Mouse (Mus musculus) forebrain, embryonic 15.5 days (tissue): ENCODE results near the gene Fbxl17. TPM values are rescaled to one million over a fixed set of nuclear protein-coding genes. Genes with fewer than 3 reads are reported as not detected.

Source experiments
- ATAC-seq: fragments of 200-750 bp; cut with Nextera tagmentation; replicated peaks from 2 replicates; pipeline ENCODE4 v1.8.0; 2017; ENCODE audit warnings: mild to moderate bottlenecking, moderate TSS enrichment, moderate library complexity
- H3K27ac ChIP-seq: fragments of 300-500 bp; sonication (generic); replicated peaks from 2 replicates; pipeline ENCODE4 v1.5.1; 2015; ENCODE audit warnings: mild to moderate bottlenecking, inconsistent platforms
- H3K27me3 ChIP-seq: fragments of 300-500 bp; sonication (generic); 2 replicates; pipeline ENCODE4 v1.6.1; 2015; ENCODE audit warnings: inconsistent platforms
- H3K36me3 ChIP-seq: fragments of 300-500 bp; sonication (generic); 2 replicates; pipeline ENCODE4 v1.6.1; 2015; ENCODE audit warnings: mild to moderate bottlenecking, inconsistent platforms
- H3K4me1 ChIP-seq: fragments of 300-500 bp; sonication (generic); 2 replicates; pipeline ENCODE4 v1.6.1; 2015; ENCODE audit warnings: inconsistent platforms
- H3K4me2 ChIP-seq: fragments of 300-500 bp; sonication (generic); replicated peaks from 2 replicates; pipeline ENCODE4 v1.6.1; 2015; ENCODE audit warnings: mild to moderate bottlenecking, inconsistent platforms
- H3K4me3 ChIP-seq: fragments of 300-500 bp; sonication (generic); 2 replicates; pipeline ENCODE4 v1.5.1; 2015; ENCODE audit warnings: mild to moderate bottlenecking, inconsistent platforms
- H3K9ac ChIP-seq: fragments of 300-500 bp; sonication (generic); replicated peaks from 2 replicates; pipeline ENCODE4 v1.6.1; 2015; ENCODE audit warnings: mild to moderate bottlenecking, inconsistent platforms
- H3K9me3 ChIP-seq: fragments of 300-500 bp; sonication (generic); 2 replicates; pipeline ENCODE4 v1.6.1; 2016; ENCODE audit warnings: inconsistent platforms
- WGBS: fragments of 180-500 bp; shearing (Covaris S2); methylation state at CpG from one replicate; pipeline ENCODE4 v1.1.7; 2015; ENCODE audit warnings: mixed read lengths; 5-methylcytosine and 5-hydroxymethylcytosine counted together
- polyA plus RNA-seq: library from polyadenylated mRNA; unstranded; fragments of >200 nt; fragmentation: Nextera tagmentation; extraction: Ambion mirVana; gene quantifications from 2 replicates; pipeline ENCODE4 v1.2.1, GENCODE M21; 2015

Gene Fbxl17
- polyA plus RNA-seq, 1 experiment from 2014 or later = 8.7 TPM

DNA sequence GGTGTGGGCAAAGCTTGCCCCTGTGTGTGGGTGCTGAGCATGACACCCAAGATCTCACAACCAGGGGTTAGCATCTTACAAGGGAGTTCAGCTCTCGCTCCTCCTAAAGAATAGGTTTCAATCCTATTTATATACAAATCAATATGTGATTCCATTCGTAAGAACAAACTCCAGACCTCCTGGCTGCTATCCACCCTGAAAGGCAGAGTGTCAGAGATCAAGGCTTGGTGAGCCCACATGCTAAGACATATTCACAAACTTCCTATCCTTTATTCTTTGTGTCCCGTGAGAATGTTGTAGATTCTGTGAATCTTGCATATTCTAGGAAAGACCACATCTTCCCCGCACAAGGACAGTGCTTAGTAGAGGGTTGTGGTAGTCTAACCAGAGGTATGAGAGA is 108.9 kb downstream of the Fbxl17 start:
- H3K4me2 ChIP-seq = no peak overlapping the region
- 70% methylated on average over 4 of the region's 4 CpGs for WGBS

DNA sequence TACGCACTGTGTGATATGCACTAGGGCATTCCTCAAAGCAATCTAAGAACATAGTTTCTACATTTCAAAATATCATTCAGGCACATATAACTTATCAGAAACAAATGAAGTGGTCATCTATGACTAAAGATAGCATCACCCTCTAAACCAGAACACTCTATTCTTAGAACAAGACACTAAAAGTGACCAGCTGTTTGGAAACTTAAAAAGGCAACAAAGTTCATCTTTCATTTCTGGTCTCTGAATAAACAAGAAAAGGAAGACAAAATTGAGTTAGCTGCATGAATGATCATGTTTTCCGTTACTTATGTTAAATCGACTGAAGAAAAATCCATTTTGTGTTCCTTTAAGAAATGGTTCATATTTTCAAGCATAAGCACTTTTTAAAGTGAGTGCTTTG is 128.8 kb downstream of the Fbxl17 start:
- Histone ChIP-seq H3K9ac (no peak overlapping the region), H3K9me3 (no peaks in the 10 kb centered on the region), H3K27me3 (no peaks in the 10 kb centered on the region), H3K4me2 (no peak overlapping the region), H3K27ac (no peak overlapping the region), H3K4me3 (no peak overlapping the region), H3K4me1 (peaks cover 10% of the 10 kb centered on the region), H3K36me3 (no peaks in the 10 kb centered on the region)
- no peak for ATAC-seq
- WGBS = 82% methylated on average over 3 of the region's 3 CpGs

More for the DNA sequence above, 108.9 kb downstream of the Fbxl17 start:
- Histone ChIP-seq H3K27ac (no peak overlapping the region), H3K36me3 (no peaks in the 10 kb centered on the region), H3K27me3 (no peaks in the 10 kb centered on the region), H3K4me1 (no peaks in the 10 kb centered on the region), H3K9ac (no peak overlapping the region), H3K9me3 (no peaks in the 10 kb centered on the region), H3K4me3 (no peak overlapping the region)
- ATAC-seq = no peak

DNA sequence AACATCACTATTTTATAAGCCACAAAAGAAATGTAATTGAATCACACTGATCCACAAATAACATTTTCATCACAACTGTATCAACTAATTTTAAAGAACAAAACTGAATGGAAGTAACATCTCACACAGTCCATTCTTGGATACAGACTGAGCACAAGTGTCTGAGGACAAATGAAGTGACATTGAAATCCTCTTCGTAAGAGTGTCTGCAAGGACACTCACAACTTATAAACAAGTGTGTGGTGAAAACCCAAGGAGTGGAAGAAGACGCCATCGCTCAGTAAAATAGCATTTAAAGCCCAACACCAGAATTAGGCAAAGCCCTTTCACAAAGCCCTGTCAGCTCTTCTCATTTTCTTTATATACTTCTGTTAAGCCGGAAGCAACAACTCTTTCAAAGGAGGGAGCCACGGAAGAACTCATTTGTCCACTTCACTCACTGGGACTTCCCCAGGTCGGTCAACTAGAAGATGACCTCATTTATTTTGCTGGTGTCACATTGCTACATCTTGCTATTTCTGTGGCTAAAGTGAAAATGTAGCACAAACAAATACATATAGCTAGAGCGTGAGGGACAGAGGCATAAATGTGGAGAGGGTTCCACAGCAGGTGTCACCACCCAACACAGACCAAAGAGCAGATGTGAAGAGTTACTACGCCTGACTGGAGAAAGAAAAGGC is 130.0 kb downstream of the Fbxl17 start:
- ATAC-seq = no peak
- no peak overlapping the region for H3K27ac ChIP-seq
- no peak overlapping the region for H3K9ac ChIP-seq
- H3K4me3 ChIP-seq = no peak overlapping the region
- H3K4me2 ChIP-seq = no peak overlapping the region
- H3K9me3 ChIP-seq = no peaks in the 10 kb centered on the region
- H3K27me3 ChIP-seq = no peaks in the 10 kb centered on the region
- H3K4me1 ChIP-seq = peaks cover 11% of the 10 kb centered on the region
- H3K36me3 ChIP-seq = no peaks in the 10 kb centered on the region
- 65% methylated on average over 8 of the region's 8 CpGs for WGBS

DNA sequence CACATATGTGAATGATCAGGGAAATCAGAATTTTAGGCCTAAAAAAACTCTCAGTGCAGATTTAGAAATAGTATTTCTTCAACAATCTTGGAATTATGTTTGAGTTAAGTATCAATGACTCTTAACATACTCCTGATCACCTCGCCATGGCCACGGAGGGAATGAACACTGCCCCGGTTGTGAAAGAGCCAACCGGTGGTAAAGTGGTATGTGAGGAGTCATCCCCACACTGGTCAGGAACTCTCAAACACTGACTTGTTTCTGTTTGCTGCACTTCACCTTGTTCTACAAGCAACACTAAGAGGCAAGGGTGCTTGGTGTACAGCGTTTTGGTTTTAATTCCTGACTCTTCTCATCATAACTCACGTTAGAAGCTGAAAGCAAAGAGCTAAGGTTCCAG is 132.3 kb downstream of the Fbxl17 start:
- no peaks in the 10 kb centered on the region for H3K9me3 ChIP-seq
- no peaks in the 10 kb centered on the region for H3K36me3 ChIP-seq
- WGBS = 91% methylated on average over 6 of the region's 6 CpGs
- ATAC-seq = no peak
- H3K27ac ChIP-seq = no peak overlapping the region
- no peak overlapping the region for H3K4me3 ChIP-seq
- H3K27me3 ChIP-seq = no peaks in the 10 kb centered on the region
- H3K9ac ChIP-seq = no peak overlapping the region
- peaks cover 11% of the 10 kb centered on the region for H3K4me1 ChIP-seq
- H3K4me2 ChIP-seq = no peak overlapping the region

DNA sequence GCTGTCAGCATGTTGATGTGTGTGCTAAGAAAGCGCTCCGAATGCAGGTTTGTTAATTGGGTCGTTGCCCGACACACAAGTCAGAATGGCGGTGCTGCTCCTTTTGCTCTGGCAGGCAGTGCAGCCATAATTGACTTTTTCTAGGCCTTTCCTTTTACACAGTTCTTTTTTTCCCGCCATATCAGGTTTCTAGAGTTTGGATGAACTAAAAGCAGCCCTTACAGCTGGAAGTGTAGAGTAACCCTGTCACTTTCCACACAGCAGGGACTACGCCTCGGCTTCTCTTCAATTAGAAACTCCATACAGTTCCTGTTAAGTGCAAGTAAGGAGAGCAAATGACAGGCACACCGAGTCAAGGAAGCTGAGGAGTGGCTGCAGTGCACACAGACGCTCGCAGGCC is 133.8 kb downstream of the Fbxl17 start:
- ATAC-seq = no peak
- H3K4me1 ChIP-seq = peaks cover 11% of the 10 kb centered on the region
- 12% methylated on average over 11 of the region's 11 CpGs for WGBS
- H3K36me3 ChIP-seq = no peaks in the 10 kb centered on the region
- H3K9me3 ChIP-seq = no peaks in the 10 kb centered on the region
- H3K4me2 ChIP-seq = 0 out of 2 replicates have a peak overlapping the region, but pooled peaks have one; percentile 21
- H3K27me3 ChIP-seq = no peaks in the 10 kb centered on the region
- H3K4me3 ChIP-seq = no peak overlapping the region
- H3K9ac ChIP-seq = no peak overlapping the region
- H3K27ac ChIP-seq = no peak overlapping the region

DNA sequence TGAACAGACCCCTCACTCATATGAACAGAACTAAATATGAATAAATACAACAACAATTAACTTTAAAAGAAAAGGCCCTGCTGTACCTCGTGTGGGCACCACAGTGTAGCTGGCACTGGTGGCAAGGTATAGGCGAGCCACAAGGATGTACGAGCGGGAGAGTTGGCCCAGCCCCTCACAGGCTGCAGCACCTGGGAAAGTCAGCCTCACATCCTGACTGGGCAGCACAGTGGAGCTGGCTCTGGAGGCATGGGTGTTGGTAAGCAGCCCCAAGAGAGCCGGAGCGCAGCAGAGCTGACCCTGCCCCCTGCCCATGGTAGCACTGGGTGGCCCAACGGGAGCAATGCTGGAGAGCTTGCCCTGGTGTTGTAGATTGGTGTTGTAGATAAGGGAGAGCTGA is 135.2 kb downstream of the Fbxl17 start:
- H3K9me3 ChIP-seq = no peaks in the 10 kb centered on the region
- no peak overlapping the region for H3K27ac ChIP-seq
- WGBS = 93% methylated on average over 7 of the region's 7 CpGs
- H3K9ac ChIP-seq = no peak overlapping the region
- ATAC-seq = no peak
- peaks cover 11% of the 10 kb centered on the region for H3K4me1 ChIP-seq
- H3K4me2 ChIP-seq = no peak overlapping the region
- H3K4me3 ChIP-seq = no peak overlapping the region
- H3K36me3 ChIP-seq = no peaks in the 10 kb centered on the region
- no peaks in the 10 kb centered on the region for H3K27me3 ChIP-seq

DNA sequence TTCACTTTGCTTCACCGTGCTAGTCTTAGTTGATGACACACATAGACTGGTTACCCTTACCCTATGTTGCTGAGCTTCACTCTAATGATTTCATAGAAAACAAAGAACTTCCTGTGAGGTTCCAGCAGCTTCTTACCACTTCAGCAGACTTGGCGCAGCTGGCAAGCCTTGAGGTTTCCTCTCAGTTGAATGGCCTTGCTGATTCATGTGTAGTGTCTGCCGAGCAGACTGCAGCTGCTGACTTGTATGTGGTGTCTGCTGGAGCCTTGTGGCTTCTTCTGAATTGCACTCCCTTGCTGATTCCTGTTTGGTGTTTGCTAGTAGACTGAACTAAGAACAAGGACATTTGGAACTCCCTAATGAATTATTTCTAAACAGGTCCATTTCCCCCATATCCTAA is 137.6 kb downstream of the Fbxl17 start:
- Histone ChIP-seq H3K9ac (no peak overlapping the region), H3K36me3 (no peaks in the 10 kb centered on the region), H3K4me2 (no peak overlapping the region), H3K4me1 (peaks cover 11% of the 10 kb centered on the region), H3K27me3 (no peaks in the 10 kb centered on the region), H3K27ac (no peak overlapping the region), H3K9me3 (no peaks in the 10 kb centered on the region), H3K4me3 (no peak overlapping the region)
- 71% methylated on average over 3 of the region's 3 CpGs for WGBS
- no peak for ATAC-seq

- 94% methylated on average over 9 of the region's 9 CpGs for WGBS
- Histone ChIP-seq H3K27me3 (no peaks in the 10 kb centered on the region), H3K4me3 (no peak overlapping the region), H3K4me2 (no peak overlapping the region), H3K27ac (no peak overlapping the region), H3K4me1 (peaks cover 8% of the 10 kb centered on the region), H3K9ac (no peak overlapping the region), H3K9me3 (no peaks in the 10 kb centered on the region), H3K36me3 (no peaks in the 10 kb centered on the region)
- ATAC-seq = no peak
These were observed 138.1 kb downstream of the Fbxl17 start for GRCm38 (mm10) chr17:63361679-63362078.

GRCm38 (mm10) chr17:63358837-63359236 is 141.0 kb downstream of the Fbxl17 start:
- H3K36me3 ChIP-seq = 0 out of 2 replicates have a peak, but pooled peaks cover 3% of the 10 kb centered on the region
- no peak overlapping the region for H3K4me3 ChIP-seq
- ATAC-seq = no peak
- H3K4me1 ChIP-seq = no peaks in the 10 kb centered on the region
- 74% methylated on average over 1 of the region's 1 CpGs for WGBS
- H3K27ac ChIP-seq = no peak overlapping the region
- no peak overlapping the region for H3K9ac ChIP-seq
- no peak overlapping the region for H3K4me2 ChIP-seq
- no peaks in the 10 kb centered on the region for H3K27me3 ChIP-seq
- H3K9me3 ChIP-seq = no peaks in the 10 kb centered on the region

DNA sequence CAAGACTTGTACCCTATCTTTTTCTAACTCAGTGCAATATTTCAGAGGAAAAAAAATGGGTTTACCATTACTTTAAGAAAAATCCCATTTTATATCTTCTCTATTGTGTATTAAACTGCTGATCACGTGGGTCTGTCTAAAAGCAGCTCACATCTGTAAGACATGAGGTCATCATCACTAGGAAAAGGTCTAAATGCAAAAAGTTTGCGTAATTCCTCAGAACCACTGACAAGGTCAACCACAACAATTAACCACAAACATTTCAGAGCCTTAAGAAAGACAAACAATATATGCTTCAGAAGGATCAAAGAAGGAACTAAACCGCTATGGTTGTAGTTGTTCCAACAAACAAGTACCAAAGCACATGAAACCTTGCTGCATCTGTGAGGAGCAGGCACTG is 143.6 kb downstream of the Fbxl17 start:
- H3K27ac ChIP-seq = no peak overlapping the region
- H3K4me2 ChIP-seq = no peak overlapping the region
- no peak overlapping the region for H3K9ac ChIP-seq
- 85% methylated on average over 3 of the region's 3 CpGs for WGBS
- 0 out of 2 replicates have a peak, but pooled peaks cover 3% of the 10 kb centered on the region for H3K36me3 ChIP-seq
- no peaks in the 10 kb centered on the region for H3K4me1 ChIP-seq
- no peak overlapping the region for H3K4me3 ChIP-seq
- H3K9me3 ChIP-seq = no peaks in the 10 kb centered on the region
- no peaks in the 10 kb centered on the region for H3K27me3 ChIP-seq
- no peak for ATAC-seq

- 64% methylated on average over 6 of the region's 6 CpGs for WGBS
- peak; percentile 41; the same call in 1 of the 2 replicates for ATAC-seq
These were observed 147.1 kb downstream of the Fbxl17 start for GRCm38 (mm10) chr17:63352634-63353195.

GRCm38 (mm10) chr17:63351682-63352081 is 148.1 kb downstream of the Fbxl17 start:
- Histone ChIP-seq H3K4me3 (no peak overlapping the region), H3K4me2 (no peak overlapping the region), H3K27me3 (no peaks in the 10 kb centered on the region), H3K9ac (no peak overlapping the region), H3K27ac (no peak overlapping the region), H3K9me3 (no peaks in the 10 kb centered on the region), H3K4me1 (no peaks in the 10 kb centered on the region), H3K36me3 (0 out of 2 replicates have a peak, but pooled peaks cover 3% of the 10 kb centered on the region)
- no peak for ATAC-seq
- 63% methylated on average over 2 of the region's 2 CpGs for WGBS

More at GRCm38 (mm10) chr17:63352634-63353195, 147.1 kb downstream of the Fbxl17 start:
- H3K36me3 ChIP-seq = 0 out of 2 replicates have a peak, but pooled peaks cover 3% of the 10 kb centered on the region
- no peak overlapping the region for H3K4me3 ChIP-seq
- H3K4me2 ChIP-seq = no peak overlapping the region
- no peaks in the 10 kb centered on the region for H3K27me3 ChIP-seq
- H3K9me3 ChIP-seq = no peaks in the 10 kb centered on the region
- H3K9ac ChIP-seq = no peak overlapping the region
- no peaks in the 10 kb centered on the region for H3K4me1 ChIP-seq
- no peak overlapping the region for H3K27ac ChIP-seq
